Mouse (Mus musculus): Measurements from ENCODE around the gene Axl.

DNA sequence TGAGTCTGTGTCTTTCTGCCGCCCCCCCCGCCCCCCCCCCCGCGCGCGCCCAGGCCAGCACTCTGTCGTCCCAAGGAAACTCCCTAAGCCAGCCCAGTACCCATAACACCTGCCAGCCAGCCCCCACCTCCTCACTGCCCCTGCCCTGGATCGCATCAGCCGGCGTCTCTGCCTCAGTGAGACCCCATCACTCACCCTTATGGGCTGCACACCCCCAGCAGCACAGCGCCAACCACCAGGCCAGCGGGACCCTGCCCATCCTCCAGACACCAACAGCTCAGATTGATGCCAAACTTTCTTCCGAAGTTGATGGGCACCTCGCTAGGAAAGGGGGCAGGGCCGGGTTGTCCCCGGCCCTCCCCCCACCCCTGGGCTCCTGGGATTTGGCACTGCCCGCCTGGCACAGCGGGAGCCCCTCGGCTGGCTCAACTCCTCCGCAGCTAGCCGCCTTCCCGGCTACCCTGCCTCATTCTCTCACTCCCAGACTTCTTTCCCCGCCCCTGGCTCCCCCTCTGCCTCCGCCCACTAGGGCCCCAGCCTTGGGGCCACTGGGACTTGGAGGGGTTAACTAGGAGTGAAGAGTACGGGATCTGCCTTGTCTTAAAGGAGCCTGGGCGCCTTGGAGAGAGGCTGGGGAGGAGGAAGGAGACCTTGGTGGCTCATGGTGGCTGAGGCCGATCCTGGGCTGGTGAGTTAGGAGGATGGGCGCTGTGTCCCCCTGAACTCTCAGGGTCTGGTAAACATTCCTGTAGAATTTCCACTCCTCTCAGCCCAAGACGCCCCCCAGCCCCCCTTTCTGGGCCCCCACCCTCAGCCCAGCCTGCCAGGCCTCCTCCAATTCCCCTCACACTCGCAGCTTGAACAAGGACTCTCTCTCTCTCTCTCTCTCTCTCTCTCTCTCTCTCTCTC lies at the start of gene Axl:
- TF ChIP-seq CTCF (IDR thresholded peaks at IDR 0.05; ENCODE audit: borderline replicate concordance, extremely low read depth, insufficient read depth, insufficient read length) = no peak
- peak; percentile 16; the same call in 1 of the 2 replicates for TF ChIP-seq POLR2A (IDR thresholded peaks at IDR 0.05; ENCODE audit: borderline replicate concordance, extremely low read depth, insufficient read depth, insufficient read length, poor library complexity, severe bottlenecking)
